Mouse (Mus musculus): ENCODE data around the gene Trio. TPM values are rescaled to one million over a fixed set of nuclear protein-coding genes. Genes with fewer than 3 reads are reported as not detected.

Gene Trio
- total RNA-seq, 2 experiments from 2014 or later, result 26.4 to 32.8 TPM

GRCm38 (mm10) chr15:27996750-27997149 is 28.9 kb downstream of the Trio start:
- intact Hi-C loops (cut with DNase I), result no loop called here
- DNase-seq, result no peak

- intact Hi-C loops (cut with DNase I), result no loop called here
- no peak for DNase-seq
Measured at GRCm38 (mm10) chr15:27995421-27995820, 30.2 kb downstream of the Trio start.

- intact Hi-C loops (cut with DNase I), result no loop called here
- DNase-seq, result no peak
Measured at GRCm38 (mm10) chr15:27994870-27995269, 30.8 kb downstream of the Trio start.

GRCm38 (mm10) chr15:27993528-27993927 is 32.1 kb downstream of the Trio start:
- DNase-seq, result no peak
- intact Hi-C loops (cut with DNase I), result no loop called here

GRCm38 (mm10) chr15:27992596-27992995 is 33.1 kb downstream of the Trio start:
- intact Hi-C loops (cut with DNase I), result no loop called here
- no peak for DNase-seq

- no peak for DNase-seq
- intact Hi-C loops (cut with DNase I), result no loop called here
Measured at GRCm38 (mm10) chr15:27991892-27992593, 33.6 kb downstream of the Trio start.

GRCm38 (mm10) chr15:27991066-27991701 is 34.5 kb downstream of the Trio start:
- DNase-seq, result no peak
- intact Hi-C loops (cut with DNase I), result no loop called here

- intact Hi-C loops (cut with DNase I), result no loop called here
- DNase-seq, result no peak
Measured at GRCm38 (mm10) chr15:27987979-27988378, 37.7 kb downstream of the Trio start.

GRCm38 (mm10) chr15:27984881-27985280 is 40.8 kb downstream of the Trio start:
- intact Hi-C loops (cut with DNase I), result loop anchor here (5.0 kb wide), 1 partner anchor 32 kb away; no protein-coding TSS in a partner anchor
- DNase-seq, result no peak

- no peak for DNase-seq
- intact Hi-C loops (cut with DNase I), result loop anchor here (5.0 kb wide), 1 partner anchor 35 kb away; no protein-coding TSS in a partner anchor
Measured at GRCm38 (mm10) chr15:27981764-27982500, 43.7 kb downstream of the Trio start.

- DNase-seq, result no peak
- intact Hi-C loops (cut with DNase I), result loop anchor here (5.0 kb wide), 1 partner anchor 36 kb away; no protein-coding TSS in a partner anchor
Measured at GRCm38 (mm10) chr15:27981258-27981657, 44.4 kb downstream of the Trio start.

- no peak for DNase-seq
- intact Hi-C loops (cut with DNase I), result loop anchor here (5.0 kb wide), 1 partner anchor 37 kb away; no protein-coding TSS in a partner anchor
Measured at GRCm38 (mm10) chr15:27980436-27980835, 45.2 kb downstream of the Trio start.

GRCm38 (mm10) chr15:27976950-27977349 is 48.7 kb downstream of the Trio start:
- intact Hi-C loops (cut with DNase I), result no loop called here
- no peak for DNase-seq

GRCm38 (mm10) chr15:27976366-27976765 is 49.3 kb downstream of the Trio start:
- intact Hi-C loops (cut with DNase I), result no loop called here
- DNase-seq, result no peak

GRCm38 (mm10) chr15:27974637-27975036 is 51.0 kb downstream of the Trio start:
- intact Hi-C loops (cut with DNase I), result no loop called here

GRCm38 (mm10) chr15:27968183-27968582 is 57.5 kb downstream of the Trio start:
- intact Hi-C loops (cut with DNase I), result no loop called here
- DNase-seq, result no peak

More at GRCm38 (mm10) chr15:27974637-27975036, 51.0 kb downstream of the Trio start:
- DNase-seq, result no peak

- no peak for DNase-seq
- intact Hi-C loops (cut with DNase I), result no loop called here
Measured at GRCm38 (mm10) chr15:27967128-27967876, 58.3 kb downstream of the Trio start.

GRCm38 (mm10) chr15:27964877-27965276 is 60.8 kb downstream of the Trio start:
- intact Hi-C loops (cut with DNase I), result no loop called here

GRCm38 (mm10) chr15:27963506-27963905 is 62.1 kb downstream of the Trio start:
- intact Hi-C loops (cut with DNase I), result no loop called here
- no peak for DNase-seq

More at GRCm38 (mm10) chr15:27964877-27965276, 60.8 kb downstream of the Trio start:
- DNase-seq, result no peak

- intact Hi-C loops (cut with DNase I), result no loop called here
Measured at GRCm38 (mm10) chr15:27960642-27961041, 65.0 kb downstream of the Trio start.

More at GRCm38 (mm10) chr15:27960642-27961041, 65.0 kb downstream of the Trio start:
- no peak for DNase-seq

All from gastrocnemius, postnatal 36 days (tissue).